Mouse (Mus musculus): ENCODE measurements around the gene Adap1.

The Adap1 gene

DNA sequence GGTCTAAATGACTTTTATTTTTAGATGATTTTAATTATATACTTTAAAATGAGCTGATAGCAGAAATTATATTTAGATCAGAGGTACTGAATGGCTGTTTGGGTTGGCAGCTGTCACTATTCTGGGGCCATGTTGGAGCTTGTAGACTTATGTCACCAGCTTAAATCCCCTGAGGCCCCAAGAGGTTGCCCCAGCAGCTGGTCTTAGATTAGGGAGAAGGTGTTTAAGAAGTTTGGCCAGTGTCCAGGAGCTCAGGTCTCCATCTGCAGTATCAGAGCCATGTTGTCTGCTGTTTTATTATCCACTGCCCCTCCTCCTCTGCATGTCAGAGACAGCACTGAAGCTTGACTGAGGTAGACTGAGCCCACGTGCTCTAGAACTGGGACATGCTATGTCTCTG is 82.0 kb downstream of the Adap1 start:
- no peak for DNase-seq

DNA sequence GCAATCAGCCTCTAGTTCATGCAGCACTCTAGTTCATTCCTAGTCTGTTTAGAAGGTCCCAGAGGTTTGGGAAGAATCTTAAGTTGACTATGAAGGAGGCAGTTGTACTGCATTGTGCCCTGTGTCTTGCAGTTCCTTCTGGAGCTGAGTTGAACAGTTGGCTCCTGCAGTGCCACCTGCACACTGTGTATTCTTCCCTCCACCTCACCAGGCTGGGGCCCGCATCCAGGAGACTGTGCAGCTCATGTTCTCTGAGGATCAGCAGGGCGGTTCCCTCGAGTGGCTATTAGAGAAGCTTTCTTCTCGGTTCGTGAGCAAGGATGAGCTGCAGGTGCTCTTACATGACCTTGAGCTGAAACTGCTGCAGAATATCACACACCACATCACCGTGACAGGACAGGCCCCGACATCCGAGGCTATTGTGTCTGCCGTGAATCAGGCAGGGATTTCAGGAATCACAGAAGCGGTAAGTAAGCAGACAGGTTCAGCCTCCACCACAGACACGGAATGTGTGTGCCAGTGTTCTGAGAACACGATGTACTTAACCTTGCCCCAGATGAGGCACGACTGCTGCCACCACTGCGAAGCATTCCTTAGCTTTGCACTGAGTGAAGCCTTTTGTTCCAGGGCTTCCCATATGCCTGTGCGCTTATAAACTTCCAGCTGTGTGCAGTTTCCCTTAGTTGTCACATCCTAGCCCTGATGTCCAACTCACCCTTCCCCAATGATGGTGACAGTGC is 84.2 kb downstream of the Adap1 start:
- DNase-seq: no peak

DNA sequence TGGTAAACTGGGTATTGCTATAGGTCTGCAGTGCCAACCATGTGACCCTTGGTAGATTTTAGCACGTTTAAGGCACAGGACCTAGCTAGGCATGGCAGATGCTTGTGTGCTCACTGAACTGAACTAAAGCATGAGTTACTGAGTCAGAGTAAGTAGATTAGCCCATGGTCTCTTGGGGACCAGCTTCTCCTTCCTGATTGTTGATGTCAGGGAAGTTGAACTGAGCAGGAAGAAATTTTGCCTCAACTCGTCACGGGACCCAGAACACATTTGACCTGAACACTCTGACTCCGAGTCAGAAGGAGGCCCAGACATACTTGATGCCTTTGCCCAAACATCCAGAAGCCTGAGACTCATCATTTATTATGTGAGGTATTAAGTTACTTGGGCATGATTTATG is 88.0 kb downstream of the Adap1 start:
- DNase-seq: no peak

DNA sequence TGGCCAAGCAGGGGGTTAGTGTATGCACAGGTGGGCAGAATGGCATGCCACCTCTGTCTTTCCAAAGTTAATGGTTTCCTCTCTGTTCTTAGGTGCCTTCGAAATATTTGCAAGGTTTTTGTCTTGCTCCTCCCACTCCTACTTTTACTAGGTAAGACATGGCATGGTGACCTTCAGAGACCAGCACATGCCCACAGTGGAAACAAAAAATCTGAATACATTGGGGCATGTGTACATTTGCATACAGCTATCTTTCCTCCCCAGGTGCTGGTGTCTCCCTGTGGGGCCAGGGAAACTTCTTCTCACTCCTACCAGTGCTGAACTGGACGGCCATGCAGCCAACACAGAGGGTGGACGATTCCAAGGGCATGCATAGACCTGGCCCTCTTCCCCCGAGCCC is 91.0 kb downstream of the Adap1 start:
- DNase-seq: no peak

DNA sequence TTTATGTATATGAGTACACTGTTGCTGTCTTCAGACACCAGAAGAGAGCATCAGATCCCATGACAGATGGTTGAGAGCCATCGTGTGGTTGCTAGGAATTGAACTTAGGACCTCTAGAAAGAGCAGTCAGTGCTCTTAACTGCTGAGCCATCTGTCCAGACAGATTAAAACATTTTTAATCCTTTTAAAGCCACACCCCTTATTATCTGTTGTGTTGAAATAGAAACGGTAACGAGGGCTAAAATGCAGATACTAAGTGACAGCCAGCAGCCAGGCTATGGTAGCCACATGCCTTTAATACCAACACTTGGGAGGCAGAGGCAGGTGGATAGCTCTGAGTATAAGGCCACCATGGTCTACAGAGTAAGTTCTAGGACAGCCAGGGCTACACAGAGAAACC is 93.3 kb downstream of the Adap1 start:
- DNase-seq: no peak

DNA sequence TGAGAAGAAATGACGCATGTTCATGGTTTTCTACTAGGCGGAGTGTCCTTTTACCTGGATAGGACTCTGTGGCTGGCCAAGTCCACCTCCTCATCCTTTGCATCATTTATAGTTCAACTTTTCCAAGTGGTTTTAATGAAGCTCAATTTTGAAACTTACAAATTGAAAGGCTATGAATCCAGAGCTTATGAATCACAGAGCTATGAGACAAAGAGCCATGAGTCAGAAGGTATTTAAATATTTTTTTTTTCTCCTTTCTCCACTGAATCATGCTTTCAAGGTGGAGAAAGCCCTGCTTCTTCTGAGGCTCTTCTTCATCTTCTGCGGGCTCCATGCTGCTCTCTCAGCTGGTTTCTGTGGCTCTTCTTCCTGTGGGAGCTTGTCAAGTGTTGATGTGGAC is 95.7 kb downstream of the Adap1 start:
- DNase-seq: no peak

DNA sequence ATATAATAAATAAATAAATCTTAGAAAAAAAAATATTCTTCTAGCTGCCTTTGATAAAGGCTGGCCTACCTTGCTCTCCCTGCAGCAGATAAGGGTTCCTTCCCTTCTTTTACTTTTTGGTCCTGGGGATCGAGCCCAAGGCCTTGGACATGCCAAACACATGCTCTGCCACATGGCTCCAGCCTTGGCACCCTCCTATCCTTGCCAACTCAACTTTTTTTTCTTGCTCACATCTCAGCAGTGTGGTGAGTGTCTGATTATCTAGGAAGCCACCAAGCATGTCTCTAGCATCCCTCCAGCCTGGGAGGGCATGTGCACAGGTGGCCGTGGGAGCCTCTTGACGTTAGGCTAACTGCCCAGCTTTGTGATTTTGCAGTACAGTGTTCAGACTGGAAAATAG is 97.1 kb downstream of the Adap1 start:
- DNase-seq: no peak

DNA sequence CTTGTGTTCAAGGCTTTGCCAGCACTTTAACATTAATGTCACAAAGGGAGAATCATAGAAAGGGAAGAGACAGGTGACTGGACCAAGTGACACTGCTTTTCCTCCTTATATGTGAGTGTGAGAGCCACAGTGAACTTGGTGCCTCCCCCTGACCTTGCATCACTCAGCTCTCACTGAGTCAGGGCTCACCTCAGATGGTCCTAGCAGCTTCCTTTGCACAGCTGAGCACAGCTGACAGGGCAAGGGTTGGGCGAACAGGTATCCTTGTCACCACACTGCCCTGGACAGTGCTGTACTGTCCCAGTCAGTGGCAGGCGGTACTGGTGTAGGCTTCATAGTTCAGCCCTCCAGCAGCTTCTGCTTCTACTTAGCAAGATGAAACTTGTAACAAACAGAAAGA is 97.8 kb downstream of the Adap1 start:
- DNase-seq: no peak

DNA sequence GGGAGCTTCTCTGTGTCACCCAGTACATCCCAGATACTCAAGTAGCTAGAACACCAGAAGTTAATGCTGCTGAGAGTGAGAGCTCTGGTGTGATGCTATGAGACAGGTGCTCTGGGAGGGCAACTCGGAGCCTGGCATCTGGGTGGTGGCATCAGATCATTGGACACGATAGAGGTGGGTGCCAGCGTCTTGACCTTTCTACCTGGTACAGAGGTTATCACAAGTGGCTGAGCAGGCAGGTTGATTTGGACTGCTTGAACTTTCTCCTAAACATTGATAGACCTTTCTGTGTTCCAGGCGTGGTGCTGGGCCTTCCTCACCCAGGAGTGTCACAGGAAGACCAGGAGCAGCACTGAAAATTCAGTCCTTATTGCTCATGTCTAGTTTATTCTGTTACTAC is 98.2 kb downstream of the Adap1 start:
- no peak for DNase-seq

DNA sequence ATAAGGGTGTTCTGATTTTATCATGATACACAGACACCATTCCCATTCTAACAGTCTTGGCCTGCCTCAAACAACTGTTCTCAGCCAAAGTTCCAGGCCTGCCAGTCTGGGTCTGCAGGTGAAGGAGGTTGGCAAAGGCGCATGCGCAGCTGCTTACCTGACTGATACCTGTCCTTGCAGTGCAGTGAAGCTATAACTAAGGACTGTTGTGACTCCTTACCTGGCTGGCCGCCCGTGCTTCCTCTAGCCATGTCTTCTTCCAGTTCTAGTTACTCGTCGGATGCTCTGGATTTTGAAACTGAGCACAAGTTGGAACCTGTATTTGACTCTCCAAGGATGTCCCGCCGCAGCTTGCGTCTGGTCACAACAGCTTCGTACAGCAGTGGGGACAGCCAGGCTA is 102.1 kb downstream of the Adap1 start:
- DNase-seq: no peak

Measured in embryo, embryonic 11 days (tissue).